Mouse (Mus musculus) bone marrow, adult 2 months (tissue): Measurements from ENCODE around the gene Olfr1493-ps1. TPM values are rescaled to one million over a fixed set of nuclear protein-coding genes. Genes with fewer than 3 reads are reported as not detected.

Source experiments
- H3K27ac ChIP-seq: fragments of 200-500 bp; 2 replicates; pipeline ENCODE4 v1.5.1; 2012; ENCODE audit warnings: low read depth, mild to moderate bottlenecking, control low read depth, inconsistent platforms, low read length; ENCODE audit not compliant: control insufficient read depth, poor library complexity, insufficient read depth
- H3K4me1 ChIP-seq: fragments of 200-500 bp; 2 replicates; pipeline ENCODE4 v1.6.1; 2011; ENCODE audit warnings: low read length; ENCODE audit not compliant: control insufficient read depth, insufficient read depth
- H3K4me3 ChIP-seq: fragments of 200-500 bp; replicated peaks from 2 replicates; pipeline ENCODE3; 2011; ENCODE audit warnings: mild to moderate bottlenecking, low read depth, low read length, control low read depth; ENCODE audit not compliant: control insufficient read depth
- CTCF ChIP-seq: fragments of 200-500 bp; IDR thresholded peaks from 2 replicates; pipeline ENCODE4 v1.5.1; 2011; ENCODE audit warnings: low read length, control low read depth; ENCODE audit not compliant: control insufficient read depth, insufficient read depth
- POLR2A ChIP-seq: fragments of 200-500 bp; IDR thresholded peaks from 2 replicates; pipeline ENCODE4 v1.6.1; 2011; ENCODE audit warnings: low read depth, mild to moderate bottlenecking, control low read depth, low read length, borderline replicate concordance; ENCODE audit not compliant: control insufficient read depth
- WGBS: fragments of 180-500 bp; shearing (Covaris S2); methylation state at CpG from one replicate; pipeline ENCODE4 v1.1.7; 2018; 5-methylcytosine and 5-hydroxymethylcytosine counted together
- polyA plus RNA-seq: library from polyadenylated mRNA; stranded (reverse); fragments of >200 nt; gene quantifications from 2 replicates; pipeline ENCODE4 v1.2.4, GENCODE M21; 2011; ENCODE audit warnings: low replicate concordance; ENCODE audit not compliant: missing spikeins, insufficient read depth, insufficient read length

Olfr1493-ps1 gene
- polyA plus RNA-seq: not detected in 2 replicates

- no peaks in the 10 kb centered on the region for H3K4me1 ChIP-seq
- H3K27ac ChIP-seq: no peak within 1 kb of the TSS
- H3K4me3 ChIP-seq: no peak within 1 kb of the TSS
- no peak for TF ChIP-seq CTCF
- no peak for TF ChIP-seq POLR2A
- WGBS: 35% methylated on average over 2 of the region's 2 CpGs
These were observed at the start of gene Olfr1493-ps1 for GRCm38 (mm10) chr19:13722978-13723377. Gene Olfr1493-ps1 (plus strand): TSS chr19:13723278.

GRCm38 (mm10) chr19:13696968-13697367, 26.1 kb upstream of the Olfr1493-ps1 start, which contains the start of gene Olfr1491:
Gene Olfr1491 (plus strand): TSS chr19:13697268.
- Histone ChIP-seq H3K27ac (no peak within 1 kb of the TSS), H3K4me3 (no peak within 1 kb of the TSS), H3K4me1 (no peaks in the 10 kb centered on the region)
- TF ChIP-seq POLR2A: no peak
- no peak for TF ChIP-seq CTCF
- 71% methylated on average over 3 of the region's 3 CpGs for WGBS

GRCm38 (mm10) chr19:13739428-13739827, 16.4 kb downstream of the Olfr1493-ps1 start, which contains the start of gene Olfr1494:
Gene Olfr1494 (plus strand): TSS chr19:13739728.
- no peaks in the 10 kb centered on the region for H3K4me1 ChIP-seq
- WGBS: 79% methylated on average over 4 of the region's 4 CpGs
- no peak within 1 kb of the TSS for H3K4me3 ChIP-seq
- no peak for TF ChIP-seq POLR2A
- TF ChIP-seq CTCF: no peak
- no peak within 1 kb of the TSS for H3K27ac ChIP-seq

GRCm38 (mm10) chr19:13749366-13749765, 26.3 kb downstream of the Olfr1493-ps1 start:
- WGBS: 76% methylated on average over 1 of the region's 1 CpGs
- H3K27ac ChIP-seq: no peak overlapping the region

GRCm38 (mm10) chr19:13764306-13764705, 41.2 kb downstream of the Olfr1493-ps1 start, which contains the start of gene Olfr1495:
Gene Olfr1495 (plus strand): TSS chr19:13764606.
- no peaks in the 10 kb centered on the region for H3K4me1 ChIP-seq
- TF ChIP-seq POLR2A (no peak), CTCF (no peak)
- WGBS: 66% methylated on average over 3 of the region's 3 CpGs
- no peak within 1 kb of the TSS for H3K27ac ChIP-seq
- H3K4me3 ChIP-seq: no peak within 1 kb of the TSS

More at GRCm38 (mm10) chr19:13749366-13749765, 26.3 kb downstream of the Olfr1493-ps1 start:
- no peak overlapping the region for H3K4me3 ChIP-seq
- H3K4me1 ChIP-seq: no peaks in the 10 kb centered on the region
- TF ChIP-seq CTCF (no peak), POLR2A (no peak)

GRCm38 (mm10) chr19:13768565-13769276, 45.6 kb downstream of the Olfr1493-ps1 start:
- Histone ChIP-seq H3K27ac (no peak overlapping the region), H3K4me1 (no peaks in the 10 kb centered on the region), H3K4me3 (no peak overlapping the region)
- WGBS: 85% methylated on average over 9 of the region's 9 CpGs
- TF ChIP-seq CTCF (no peak), POLR2A (no peak)

- no peaks in the 10 kb centered on the region for H3K4me1 ChIP-seq
- no peak within 1 kb of the TSS for H3K27ac ChIP-seq
- TF ChIP-seq POLR2A: no peak
- no peak for TF ChIP-seq CTCF
- WGBS: 77% methylated on average over 1 of the region's 1 CpGs
- no peak within 1 kb of the TSS for H3K4me3 ChIP-seq
These were observed 54.5 kb downstream of the Olfr1493-ps1 start, which contains the start of gene Olfr1496 for GRCm38 (mm10) chr19:13777578-13777977. Gene Olfr1496 (plus strand): TSS chr19:13777878.

Other genes with a start within 250 kb of the Olfr1493-ps1 start
- gene Olfr1475, start 243.1 kb upstream of the Olfr1493-ps1 start, polyA plus RNA-seq: not detected in 2 replicates
- not detected in 2 replicates for gene Olfr1477, start 222.7 kb upstream of the Olfr1493-ps1 start, polyA plus RNA-seq
- not detected in 2 replicates for gene Olfr1480, start 195.4 kb upstream of the Olfr1493-ps1 start, polyA plus RNA-seq
- gene Olfr1484, start 139.8 kb upstream of the Olfr1493-ps1 start, polyA plus RNA-seq: not detected in 2 replicates
- gene Olfr1487, start 105.9 kb upstream of the Olfr1493-ps1 start, polyA plus RNA-seq: not detected in 2 replicates
- 0.20 and 0.40 TPM in 2 replicates for gene Olfr1489, start 91.7 kb upstream of the Olfr1493-ps1 start, polyA plus RNA-seq
- gene Olfr1490, start 72.2 kb upstream of the Olfr1493-ps1 start, polyA plus RNA-seq: not detected in 2 replicates
- not detected in 2 replicates for gene Olfr1491, start 26.0 kb upstream of the Olfr1493-ps1 start, polyA plus RNA-seq
- not detected in 2 replicates for gene Olfr1494, start 16.4 kb downstream of the Olfr1493-ps1 start, polyA plus RNA-seq
- not detected in 2 replicates for gene Olfr1495, start 41.3 kb downstream of the Olfr1493-ps1 start, polyA plus RNA-seq
- not detected in 2 replicates for gene Olfr1496, start 54.6 kb downstream of the Olfr1493-ps1 start, polyA plus RNA-seq
- not detected in 2 replicates for gene Olfr1497, start 74.9 kb downstream of the Olfr1493-ps1 start, polyA plus RNA-seq
- gene Olfr1499, start 96.2 kb downstream of the Olfr1493-ps1 start, polyA plus RNA-seq: not detected in 2 replicates
- gene Olfr1500, start 107.2 kb downstream of the Olfr1493-ps1 start, polyA plus RNA-seq: not detected in 2 replicates
- not detected in 2 replicates for gene Olfr1501, start 127.4 kb downstream of the Olfr1493-ps1 start, polyA plus RNA-seq
- not detected in 2 replicates for gene Olfr1502, start 138.5 kb downstream of the Olfr1493-ps1 start, polyA plus RNA-seq
- not detected in 2 replicates for gene Olfr1504, start 174.7 kb downstream of the Olfr1493-ps1 start, polyA plus RNA-seq
- not detected in 2 replicates for gene Olfr1505, start 190.3 kb downstream of the Olfr1493-ps1 start, polyA plus RNA-seq